Mouse (Mus musculus) embryonic facial prominence, embryonic 11.5 days (tissue): ENCODE data around the gene Zfyve28. TPM values are rescaled to one million over a fixed set of nuclear protein-coding genes. Genes with fewer than 3 reads are reported as not detected.

Source experiments
- polyA plus RNA-seq: library from polyadenylated mRNA; unstranded; fragments of >200 nt; fragmentation: Nextera tagmentation; extraction: Ambion mirVana; gene quantifications from 2 replicates; pipeline ENCODE4 v1.2.1, GENCODE M21; 2014

Zfyve28 gene
- polyA plus RNA-seq, 1 experiment from 2014 or later, result 0.24 TPM

Other genes starting within 250 kb of the Zfyve28 start
- 0.21 and 0.99 TPM in 2 replicates for gene Poln, start 119.0 kb downstream of the Zfyve28 start, polyA plus RNA-seq
- gene Haus3, start 118.9 kb downstream of the Zfyve28 start, polyA plus RNA-seq, result 59.5 and 72.1 TPM in 2 replicates
- 17.7 and 25.5 TPM in 2 replicates for gene Mxd4, start 100.7 kb downstream of the Zfyve28 start, polyA plus RNA-seq
- gene Cfap99, start 151 bp upstream of the Zfyve28 start, polyA plus RNA-seq, result not detected in 2 replicates
- 209 and 210 TPM in 2 replicates for gene Rnf4, start 47.8 kb upstream of the Zfyve28 start, polyA plus RNA-seq
- gene Fam193a, start 81.5 kb upstream of the Zfyve28 start, polyA plus RNA-seq, result 13.1 and 13.6 TPM in 2 replicates
- 3.4 and 6.4 TPM in 2 replicates for gene Tnip2, start 225.5 kb upstream of the Zfyve28 start, polyA plus RNA-seq
- 7.4 and 10.4 TPM in 2 replicates for gene Sh3bp2, start 237.4 kb upstream of the Zfyve28 start, polyA plus RNA-seq